ENCODE assay signal across 10 mouse cellular contexts in the genomic region with DNA sequence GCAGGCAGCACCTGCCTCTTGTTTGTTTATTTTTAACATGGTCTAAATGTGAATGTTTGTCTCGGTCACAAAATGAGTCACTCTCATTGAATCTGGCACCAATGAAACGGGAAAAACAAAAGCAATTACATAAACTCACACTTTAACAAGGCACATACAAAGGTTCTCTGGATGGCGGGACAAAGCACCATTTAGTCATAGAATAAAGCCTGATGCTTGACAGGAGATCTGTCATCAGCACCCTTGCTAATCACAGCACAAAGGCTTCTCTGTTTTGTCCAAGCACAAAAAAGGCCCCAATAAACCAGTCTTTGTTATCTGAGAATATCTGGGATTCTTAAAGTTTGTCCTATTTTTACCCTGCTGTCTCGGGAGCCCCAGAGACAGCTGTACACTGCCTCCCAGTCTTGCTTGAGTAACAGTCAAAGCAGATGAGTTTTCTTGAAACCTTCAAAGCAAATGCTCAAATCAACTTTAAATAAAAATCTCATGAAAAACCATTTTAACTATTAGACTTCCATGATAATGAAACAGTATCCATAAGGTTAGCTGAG.
DNase-seq lines count a peak whose midpoint lies in the region; ATAC-seq lines count a peak whose summit lies in the region.
"Had no signal": no experiment of that assay in that cellular context is flagged by ENCODE, and none has a peak within 500 bp of the region (broad histone marks: within the 10 kb centered on the region; RNA-seq: fewer than 3 reads in every experiment).

No protein-coding gene starts in this region.

- H3K9ac ChIP-seq in forebrain, embryonic 12.5 days = no peak overlapping the region
- no peak overlapping the region for H3K9ac ChIP-seq in forebrain, embryonic 11.5 days (ENCODE audit: low read length)
- H3K9ac ChIP-seq in forebrain, embryonic 14.5 days (ENCODE audit: low read length) = no peak overlapping the region
- no peak overlapping the region for H3K9ac ChIP-seq in neural tube, embryonic 13.5 days
- H3K9ac ChIP-seq: embryonic facial prominence, embryonic 15.5 days had no signal

- H3K4me3 ChIP-seq in forebrain, embryonic 12.5 days (replicated peaks) = no peak overlapping the region
- H3K4me3 ChIP-seq in forebrain, embryonic 11.5 days (ENCODE audit: low read depth, low read length) = no peak overlapping the region
- H3K4me3 ChIP-seq in forebrain, embryonic 14.5 days (ENCODE audit: low read depth, low read length) = no peak overlapping the region
- H3K4me3 ChIP-seq in neural tube, embryonic 13.5 days = no peak overlapping the region
- H3K4me3 ChIP-seq: embryonic facial prominence, embryonic 15.5 days had no signal

- DNase-seq in forebrain, embryonic 11.5 days (ENCODE audit: low spot score) = no peak
- peak; percentile 27 to 67 for DNase-seq in layer of hippocampus, adult 8-10 months (ENCODE audit: low spot score in 2 of 2)
- no peak for DNase-seq in layer of hippocampus, postnatal 25 days (ENCODE audit: extremely low spot score in 1 of 2, low spot score in 1 of 2)
- peak; percentile 68 for DNase-seq in forebrain, embryonic 14.5 days (ENCODE audit: low spot score)
- DNase-seq in ovary, adult 18-20 months (ENCODE audit: low spot score) = no peak
- DNase-seq in urinary bladder, postnatal 36 days (ENCODE audit: low spot score in 2 of 2) = no peak
- DNase-seq: lung, postnatal 4 days had no signal

- H3K36me3 ChIP-seq in forebrain, embryonic 12.5 days (replicated peaks) = no peaks in the 10 kb centered on the region
- H3K36me3 ChIP-seq in forebrain, embryonic 11.5 days (ENCODE audit: control insufficient read depth, insufficient read depth, low read length) = no peaks in the 10 kb centered on the region
- no peaks in the 10 kb centered on the region for H3K36me3 ChIP-seq in forebrain, embryonic 14.5 days (ENCODE audit: control insufficient read depth, insufficient read depth, low read length)
- H3K36me3 ChIP-seq in neural tube, embryonic 13.5 days = no peaks in the 10 kb centered on the region
- H3K36me3 ChIP-seq: embryonic facial prominence, embryonic 15.5 days had no signal

- H3K9me3 ChIP-seq in forebrain, embryonic 12.5 days = no peaks in the 10 kb centered on the region
- no peaks in the 10 kb centered on the region for H3K9me3 ChIP-seq in forebrain, embryonic 11.5 days (ENCODE audit: control insufficient read depth, low read length)
- no peaks in the 10 kb centered on the region for H3K9me3 ChIP-seq in forebrain, embryonic 14.5 days (replicated peaks; ENCODE audit: control insufficient read depth, low read length)
- H3K9me3 ChIP-seq in neural tube, embryonic 13.5 days = peaks cover 3% of the 10 kb centered on the region; the same call in 1 of the 2 replicates
- H3K9me3 ChIP-seq: embryonic facial prominence, embryonic 15.5 days had no signal

- 14% methylated on average over 4 of the region's 4 CpGs for WGBS in forebrain, embryonic 12.5 days
- 26% methylated on average over 4 of the region's 4 CpGs for WGBS in forebrain, embryonic 11.5 days
- WGBS in forebrain, embryonic 14.5 days = 5% methylated on average over 4 of the region's 4 CpGs
- WGBS in neural tube, embryonic 13.5 days = 10% methylated on average over 4 of the region's 4 CpGs

- no peaks in the 10 kb centered on the region for H3K27me3 ChIP-seq in forebrain, embryonic 12.5 days
- no peaks in the 10 kb centered on the region for H3K27me3 ChIP-seq in forebrain, embryonic 11.5 days (ENCODE audit: control insufficient read depth, insufficient read depth, low read length)
- no peaks in the 10 kb centered on the region for H3K27me3 ChIP-seq in forebrain, embryonic 14.5 days (replicated peaks; ENCODE audit: control insufficient read depth, insufficient read depth, low read length)
- H3K27me3 ChIP-seq in neural tube, embryonic 13.5 days = no peaks in the 10 kb centered on the region
- H3K27me3 ChIP-seq: embryonic facial prominence, embryonic 15.5 days had no signal

- H3K4me1 ChIP-seq in forebrain, embryonic 12.5 days = peaks cover 35% of the 10 kb centered on the region
- peaks cover 8% of the 10 kb centered on the region; the same call in 1 of the 2 replicates for H3K4me1 ChIP-seq in forebrain, embryonic 11.5 days (replicated peaks; ENCODE audit: control insufficient read depth, insufficient read depth, low read length)
- peaks cover 28% of the 10 kb centered on the region for H3K4me1 ChIP-seq in forebrain, embryonic 14.5 days (ENCODE audit: control insufficient read depth, insufficient read depth, low read length)
- peaks cover 50% of the 10 kb centered on the region for H3K4me1 ChIP-seq in neural tube, embryonic 13.5 days (replicated peaks)

- H3K27ac ChIP-seq in forebrain, embryonic 12.5 days = 0 out of 2 replicates have a peak overlapping the region, but pooled peaks have one; percentile 25
- H3K27ac ChIP-seq in forebrain, embryonic 11.5 days (ENCODE audit: low read depth, low read length) = no peak overlapping the region
- H3K27ac ChIP-seq in forebrain, embryonic 14.5 days (ENCODE audit: low read depth, low read length) = peak overlapping the region; percentile 9; the same call in 1 of the 2 replicates
- H3K27ac ChIP-seq in neural tube, embryonic 13.5 days (replicated peaks) = peak overlapping the region; percentile 59

- peak; percentile 34; the same call in 1 of the 2 replicates for ATAC-seq in forebrain, embryonic 12.5 days (ENCODE audit: low FRiP score)
- ATAC-seq in forebrain, embryonic 11.5 days (replicated peaks; ENCODE audit: low FRiP score) = no peak; the same call in 1 of the 2 replicates
- ATAC-seq in forebrain, embryonic 14.5 days = peak; percentile 64
- no peak for ATAC-seq in neural tube, embryonic 13.5 days (ENCODE audit: low read depth)

- no peak overlapping the region for H3K4me2 ChIP-seq in forebrain, embryonic 12.5 days
- H3K4me2 ChIP-seq in forebrain, embryonic 11.5 days (ENCODE audit: low read depth, low read length, severe bottlenecking) = no peak overlapping the region
- H3K4me2 ChIP-seq in forebrain, embryonic 14.5 days (ENCODE audit: low read length) = no peak overlapping the region
- H3K4me2 ChIP-seq in neural tube, embryonic 13.5 days = no peak overlapping the region
- H3K4me2 ChIP-seq: embryonic facial prominence, embryonic 15.5 days had no signal

Comparison
In these comparisons a context has a peak if more than half of its experiments do, and no peak if none do; other contexts are left out.
1. ATAC-seq: peak in forebrain, embryonic 12.5 days (single experiment) and forebrain, embryonic 14.5 days (single experiment); none in forebrain, embryonic 11.5 days (single experiment) and neural tube, embryonic 13.5 days (single experiment).
2. DNase-seq: peak in layer of hippocampus, adult 8-10 months (2 of 2) and forebrain, embryonic 14.5 days (single experiment); none in forebrain, embryonic 11.5 days (single experiment), layer of hippocampus, postnatal 25 days (0 of 2), ovary, adult 18-20 months (single experiment) and urinary bladder, postnatal 36 days (0 of 2).